Mouse (Mus musculus): Measurements from ENCODE around the gene Smurf2.
"Not testable (repeated sequence)": the region's sequence is repeated elsewhere in the genome, so short reads cannot be mapped to it uniquely, and the experiment has no call there.

GRCm38 (mm10) chr11:106782271-106782670 is 138.2 kb downstream of the Smurf2 start:
- TF ChIP-seq TAL1, GATA1 (IDR thresholded peaks at IDR 0.05; ENCODE audit: low read length): not testable (repeated sequence)
